Mouse (Mus musculus): ENCODE measurements around the gene Fnip1. TPM values are rescaled to one million over a fixed set of nuclear protein-coding genes. Genes with fewer than 3 reads are reported as not detected.
A peak's percentile ranks its signal among the peaks of the same experiment; 100 is the strongest.
"Not testable (repeated sequence)": the region's sequence is repeated elsewhere in the genome, so short reads cannot be mapped to it uniquely, and the experiment has no call there.

Fnip1 gene
- total RNA-seq (2021) = 10 to 100 TPM; 30.5 to 34.7 TPM

DNA sequence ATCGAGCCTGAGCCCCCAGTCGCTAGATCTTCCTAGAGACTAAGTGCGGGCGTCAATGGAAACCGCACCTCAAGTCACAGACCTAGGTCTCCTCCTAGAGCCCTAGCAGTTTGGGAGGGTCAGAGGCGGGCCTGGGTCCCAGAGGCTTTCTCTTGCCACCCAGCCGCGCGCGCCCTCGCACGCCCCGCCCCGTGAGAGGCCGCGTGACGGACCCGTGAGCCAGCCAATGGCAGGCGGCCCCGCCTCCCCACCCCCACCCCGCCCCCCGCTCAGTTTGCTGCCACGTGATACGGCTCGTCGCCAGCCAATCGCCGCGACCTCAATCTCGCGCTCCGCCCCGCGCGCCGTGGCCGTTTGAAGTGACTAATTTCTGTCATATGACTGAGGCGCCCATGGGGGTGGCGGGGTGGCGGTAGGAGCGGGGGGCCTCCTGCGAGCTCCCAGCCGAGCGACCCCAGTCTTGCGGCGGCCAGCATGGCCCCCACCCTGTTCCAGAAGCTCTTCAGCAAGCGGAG lies at the start of gene Fnip1:
Gene Fnip1 (plus strand): TSS at position 377 of the 515 bp plus-strand sequence.
- intact Hi-C loops (cut with DNase I) = loop anchor here (2.0 to 10.0 kb wide), 2 partner anchors 85 to 333 kb away; partner anchors contain the start of genes P4ha2 and Rapgef6

DNA sequence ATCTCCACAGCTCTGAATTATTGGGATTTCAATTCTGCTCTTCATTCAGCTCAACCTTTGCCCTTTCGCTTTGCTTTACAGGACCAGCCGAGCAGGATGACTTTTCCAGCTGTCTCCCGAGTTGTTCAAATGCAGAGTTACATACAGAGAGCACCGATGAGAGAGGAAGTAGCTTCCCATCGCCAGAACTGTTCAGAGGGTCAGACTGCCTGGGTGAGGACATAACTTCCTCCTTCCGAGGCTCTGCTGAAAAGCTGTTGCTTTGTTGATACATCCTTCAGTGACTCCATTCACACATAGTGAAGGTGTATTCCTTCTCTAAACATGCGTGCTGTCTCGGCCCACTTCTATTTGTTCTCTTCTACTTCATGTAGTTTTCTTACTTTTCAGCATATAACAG lies 47.6 kb upstream of the Fnip1 start:
- intact Hi-C loops (cut with DNase I) = no loop called here
- peak in 1 of 2 experiments; percentile 2 for DNase-seq

More for the DNA sequence above, at the start of gene Fnip1:
- DNase-seq = peak; percentile 96

DNA sequence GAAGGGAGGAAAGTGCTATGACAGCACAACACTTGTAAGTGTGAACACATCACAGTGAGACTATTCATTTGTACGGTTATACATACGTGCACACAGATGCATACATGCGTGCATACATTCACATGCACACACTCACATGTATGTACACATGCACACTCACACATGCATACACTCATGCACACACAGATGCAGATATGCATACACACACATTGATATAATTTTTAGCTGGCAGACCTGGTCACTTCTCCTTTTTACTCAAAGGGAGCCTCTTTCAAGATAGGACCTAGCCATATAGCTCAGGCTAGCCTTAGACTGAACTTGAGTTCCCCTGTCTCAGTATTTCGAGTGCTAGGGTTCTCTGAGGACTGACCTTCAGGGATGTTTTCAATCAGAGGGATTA lies 46.7 kb upstream of the Fnip1 start:
- intact Hi-C loops (cut with DNase I) = no loop called here
- no peak for DNase-seq

DNA sequence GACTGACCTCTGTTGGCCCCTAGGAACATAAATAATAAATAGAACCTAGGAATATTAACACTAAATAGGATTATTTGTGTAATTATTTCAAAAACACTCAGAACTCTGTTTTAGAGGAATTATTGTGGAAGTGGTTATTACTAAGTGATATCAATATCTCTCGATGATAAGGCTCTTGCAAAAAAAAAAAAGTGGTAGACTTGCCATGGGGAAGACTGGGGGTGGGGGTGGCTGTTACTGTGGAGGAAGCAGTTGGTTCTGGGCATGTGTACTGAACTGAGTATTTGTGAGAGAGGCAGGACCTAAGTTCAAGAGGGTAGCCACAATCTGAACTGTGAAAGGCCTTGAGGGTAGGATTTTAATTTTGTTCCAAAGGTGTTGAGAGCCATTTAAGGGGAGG lies 41.3 kb upstream of the Fnip1 start:
- intact Hi-C loops (cut with DNase I) = no loop called here
- DNase-seq = no peak

DNA sequence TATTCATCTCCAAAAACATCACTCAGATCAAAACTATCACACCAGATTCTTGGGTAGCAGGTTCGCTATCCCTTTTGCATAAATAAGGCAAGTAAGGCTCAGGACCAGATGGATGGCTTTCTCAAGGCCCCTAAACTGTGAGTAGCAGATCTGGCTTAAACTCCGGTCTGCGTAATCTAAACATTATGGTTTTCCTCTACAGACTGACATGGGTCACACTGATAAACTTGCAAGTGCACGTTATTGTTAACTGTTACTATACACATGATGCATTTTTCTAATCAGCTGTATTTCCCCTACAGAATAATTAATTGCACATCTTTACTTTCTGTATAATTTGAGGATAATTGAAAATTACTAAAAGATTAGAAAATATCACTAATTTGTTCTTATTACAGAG lies 39.9 kb upstream of the Fnip1 start:
- DNase-seq = no peak
- intact Hi-C loops (cut with DNase I) = no loop called here

DNA sequence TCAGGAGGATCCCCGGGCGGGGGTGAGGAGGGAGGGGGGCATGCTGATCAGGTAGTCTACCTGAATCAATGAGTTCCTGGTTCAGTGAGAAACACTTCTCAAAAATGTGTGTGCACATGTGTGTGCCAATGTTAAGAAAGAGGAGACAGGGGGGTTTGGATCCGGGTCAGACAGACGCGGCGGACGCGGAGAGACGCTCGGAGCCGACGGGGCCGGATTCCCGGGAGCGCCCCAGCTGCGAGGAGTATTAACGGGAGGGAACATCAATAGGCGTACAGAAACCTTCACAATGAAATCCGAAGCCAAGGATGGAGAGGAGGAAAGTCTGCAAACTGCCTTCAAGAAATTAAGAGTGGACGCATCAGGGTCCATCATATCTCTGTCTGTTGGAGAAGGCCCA lies 37.2 kb upstream of the Fnip1 start:
- DNase-seq; intact Hi-C loops (cut with DNase I): not testable (repeated sequence)

DNA sequence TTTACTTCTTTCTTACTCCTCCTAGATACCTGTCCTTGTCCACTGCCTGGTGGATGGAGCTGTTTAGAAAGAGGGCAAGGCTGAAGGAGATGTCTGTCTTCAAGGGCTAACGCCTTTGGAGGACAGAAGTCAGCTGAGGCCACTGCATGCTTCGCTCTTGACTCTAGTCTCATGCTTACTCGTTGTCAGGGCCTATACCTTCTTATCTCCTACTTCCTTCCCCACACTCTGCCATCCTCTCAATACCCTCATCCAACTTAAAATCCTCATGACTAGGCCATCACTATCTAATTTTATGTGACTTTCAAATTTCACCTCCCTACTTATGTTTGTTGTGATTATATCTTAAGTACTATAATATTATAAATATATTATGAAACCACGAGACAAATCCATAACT lies 33.1 kb upstream of the Fnip1 start:
- no peak for DNase-seq
- intact Hi-C loops (cut with DNase I) = no loop called here

DNA sequence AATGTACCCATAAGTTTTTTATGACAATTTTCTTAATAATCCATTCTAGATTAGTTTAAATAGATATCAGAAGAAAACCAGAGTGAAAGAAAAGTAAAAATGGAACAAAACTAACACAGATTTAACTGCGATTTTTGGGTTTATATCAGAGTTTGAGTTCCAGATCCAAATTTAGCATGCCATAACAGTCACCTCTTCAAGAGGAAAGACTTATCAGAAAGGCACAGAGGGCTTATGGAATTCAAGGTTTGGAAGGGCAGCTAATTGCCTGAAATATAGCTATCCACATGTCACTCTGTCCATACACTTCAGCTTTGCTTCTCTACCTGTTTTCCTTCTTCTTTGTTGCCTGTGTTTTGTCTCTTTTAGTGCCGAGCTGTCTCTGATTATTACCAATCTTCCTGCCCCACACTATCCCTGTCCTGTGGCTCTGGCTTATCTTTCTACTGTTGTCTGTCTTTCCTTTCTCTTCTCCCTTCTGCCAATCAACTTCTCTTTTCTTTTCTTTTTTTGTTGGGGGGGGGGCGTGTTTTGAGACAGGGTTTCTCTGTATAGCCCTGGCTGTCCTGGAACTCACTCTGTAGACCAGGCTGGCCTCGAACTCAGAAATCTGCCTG lies 31.0 kb upstream of the Fnip1 start:
- intact Hi-C loops (cut with DNase I) = no loop called here

DNA sequence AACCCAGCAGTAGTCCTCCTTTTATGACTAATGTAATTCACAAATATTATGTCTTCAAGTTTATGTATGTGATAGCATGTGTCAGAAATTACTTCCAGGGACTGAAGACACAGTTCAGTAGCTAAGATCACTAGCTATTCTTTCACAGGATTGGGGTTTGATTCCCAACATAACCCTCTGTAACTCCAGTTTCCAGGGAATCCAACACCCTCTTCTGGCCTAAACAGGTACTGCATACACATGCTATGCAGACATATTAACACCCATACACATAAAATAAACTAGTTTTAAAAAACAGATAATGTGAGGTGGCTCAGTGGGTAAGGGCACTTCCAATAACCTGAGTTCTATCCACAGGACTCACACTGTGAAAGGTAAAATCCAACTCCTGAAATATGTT lies 27.4 kb upstream of the Fnip1 start:
- intact Hi-C loops (cut with DNase I) = no loop called here
- DNase-seq = no peak

More for the DNA sequence above, 31.0 kb upstream of the Fnip1 start:
- DNase-seq = no peak

DNA sequence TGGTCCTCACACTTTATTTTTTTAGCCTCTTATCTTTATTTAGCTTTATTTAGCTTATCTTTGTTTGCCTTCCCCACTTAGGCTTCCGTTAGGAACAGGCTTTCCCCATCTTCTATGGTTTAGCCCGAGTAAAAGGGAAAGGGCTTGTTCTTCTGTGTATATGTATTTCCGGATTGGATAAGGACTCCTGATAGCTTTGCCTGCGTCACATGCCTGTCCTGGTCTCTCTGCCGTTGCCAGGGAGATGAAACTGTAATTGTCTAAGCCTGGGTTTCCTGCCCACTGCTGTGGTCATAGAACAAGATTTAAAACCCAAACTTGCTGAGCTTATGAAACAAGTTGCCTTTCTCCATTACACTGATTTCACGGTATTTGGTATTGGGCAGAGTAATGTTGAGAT lies 25.0 kb upstream of the Fnip1 start:
- DNase-seq = peak; percentile 22 to 28
- intact Hi-C loops (cut with DNase I) = no loop called here

DNA sequence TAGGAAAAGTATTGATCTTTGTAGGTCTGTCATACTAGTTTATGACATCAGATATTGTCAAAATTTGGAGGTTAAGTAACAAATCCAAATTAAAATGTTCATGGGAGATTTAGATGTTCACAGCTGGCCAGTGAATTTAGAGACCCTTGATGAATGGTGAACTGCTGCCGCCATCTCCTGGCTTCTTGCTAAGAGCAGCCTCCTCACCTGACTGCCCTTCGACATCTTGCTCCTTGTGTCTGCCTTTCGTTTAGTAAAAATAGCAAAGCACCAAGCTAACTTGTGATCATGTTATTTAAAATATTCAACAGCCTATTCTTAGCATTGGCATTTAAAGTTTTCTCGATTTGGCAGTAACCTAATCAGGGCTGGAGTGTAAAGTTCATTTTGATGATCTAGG lies 15.0 kb upstream of the Fnip1 start:
- DNase-seq = peak; percentile 30 to 37
- intact Hi-C loops (cut with DNase I) = loop anchor here (2.0 to 5.0 kb wide), 2 partner anchors 66 to 116 kb away; no protein-coding TSS in a partner anchor

DNA sequence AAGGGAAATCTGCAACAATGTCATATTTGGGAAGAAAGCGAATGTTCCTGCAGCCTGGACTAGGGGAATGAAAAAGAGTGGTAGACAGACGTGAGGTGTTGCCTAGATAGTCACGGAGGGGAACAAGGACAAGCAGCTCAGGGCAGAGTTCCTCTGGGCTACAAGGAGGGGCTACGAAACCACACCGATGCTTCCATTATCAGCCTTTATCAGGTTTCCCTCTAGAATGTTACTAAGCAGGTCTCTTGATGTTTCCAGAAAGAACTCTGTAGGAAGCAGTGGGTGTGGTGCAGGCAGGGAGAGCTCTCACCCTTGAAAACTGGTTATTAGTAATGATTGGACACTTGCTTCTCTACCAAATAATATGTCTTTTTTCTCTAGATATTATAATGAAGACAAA lies 11.7 kb upstream of the Fnip1 start:
- intact Hi-C loops (cut with DNase I) = no loop called here

DNA sequence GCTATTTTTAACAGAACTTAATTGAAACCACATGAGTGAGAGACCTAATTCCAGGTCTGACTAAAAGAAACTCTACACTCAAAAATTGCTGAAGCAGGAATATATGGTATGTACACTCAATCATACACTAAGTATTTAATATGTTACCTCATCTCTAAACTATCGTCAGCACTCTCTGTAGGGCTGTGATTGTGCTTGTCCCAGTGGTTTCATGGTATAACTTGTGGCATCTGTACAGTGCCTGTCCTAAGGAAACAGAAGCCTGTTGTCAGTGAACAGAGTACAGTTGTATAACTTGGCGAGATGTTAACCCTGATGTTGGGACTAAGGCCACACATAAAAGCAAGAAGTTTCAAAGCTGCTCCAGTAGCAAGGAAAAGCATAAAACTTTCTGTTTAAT lies 10.9 kb upstream of the Fnip1 start:
- intact Hi-C loops (cut with DNase I) = no loop called here
- no peak for DNase-seq

More for the DNA sequence above, 11.7 kb upstream of the Fnip1 start:
- no peak for DNase-seq

DNA sequence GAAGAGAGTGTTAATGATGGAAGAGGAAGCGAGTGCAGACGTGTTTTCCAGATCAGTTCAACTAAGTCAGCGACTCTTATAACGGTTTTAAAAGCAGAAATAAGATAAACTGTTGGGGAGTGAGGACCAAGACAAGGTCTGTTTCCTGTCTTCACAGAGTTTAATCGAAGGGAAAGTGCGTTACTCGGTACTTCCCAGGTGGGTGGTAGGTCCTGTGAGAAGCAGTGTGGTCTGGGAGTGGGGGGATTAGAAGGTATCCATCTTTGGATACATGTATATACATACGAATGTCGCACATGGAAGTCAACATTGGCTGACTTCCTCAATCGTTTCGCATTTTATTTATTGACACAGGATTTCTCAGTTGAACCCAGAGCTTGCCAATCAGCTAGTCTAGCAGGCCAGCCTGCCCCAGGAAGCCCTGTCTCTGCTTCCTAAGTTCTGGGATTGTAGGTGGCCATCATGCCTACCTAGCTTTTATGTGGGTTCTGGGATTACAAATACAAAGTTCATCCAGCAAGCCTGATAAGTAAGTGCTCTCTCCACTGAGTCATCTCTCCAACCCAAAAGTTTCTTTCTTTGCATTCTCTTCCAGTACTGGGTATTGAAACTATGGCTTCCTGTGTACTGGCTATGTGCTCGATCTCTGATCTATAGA lies 10.2 kb upstream of the Fnip1 start:
- intact Hi-C loops (cut with DNase I) = no loop called here
- no peak for DNase-seq

DNA sequence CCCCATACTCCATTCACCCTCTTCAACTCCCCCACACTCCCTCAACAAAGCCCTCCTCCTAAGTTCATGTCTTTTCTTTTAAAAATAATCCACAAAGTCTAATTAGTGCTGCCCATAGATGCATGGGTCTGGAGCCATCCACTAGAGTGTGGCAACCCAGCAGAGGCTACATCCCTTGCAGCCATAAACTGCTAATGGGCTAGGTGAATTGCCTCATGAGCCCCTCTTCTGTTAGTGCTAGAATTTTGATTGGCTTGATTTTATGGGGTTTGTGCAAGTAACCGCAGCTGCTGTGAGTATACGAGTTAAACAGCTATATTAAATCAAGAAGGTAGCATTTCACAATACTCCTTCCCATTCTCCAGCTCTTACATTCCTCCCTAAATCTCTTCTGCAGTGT lies 8.8 kb upstream of the Fnip1 start:
- intact Hi-C loops (cut with DNase I) = no loop called here

DNA sequence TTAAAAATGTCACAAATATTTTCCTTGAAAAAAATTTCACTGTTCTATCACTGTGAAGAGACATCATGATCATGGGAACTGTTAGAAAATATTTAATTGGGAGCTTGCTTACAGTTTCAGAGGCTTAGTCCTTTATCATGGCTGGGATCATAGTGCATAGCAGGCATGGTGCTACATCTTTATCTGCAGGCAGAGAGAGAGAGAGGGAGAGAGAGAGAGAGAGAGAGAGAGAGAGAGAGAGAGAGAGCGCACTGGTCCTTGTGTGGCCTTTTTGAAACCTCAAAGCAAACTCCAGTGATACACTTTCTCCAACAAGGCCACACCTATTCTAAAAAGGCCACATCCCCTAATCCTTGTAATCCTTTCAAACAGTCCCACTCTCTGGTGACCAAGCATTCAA lies 2.2 kb upstream of the Fnip1 start:
- DNase-seq = no peak
- intact Hi-C loops (cut with DNase I) = loop anchor here (2.0 to 10.0 kb wide), 2 partner anchors 87 to 331 kb away; partner anchors contain the start of genes P4ha2 and Rapgef6

More for the DNA sequence above, 8.8 kb upstream of the Fnip1 start:
- DNase-seq = no peak

DNA sequence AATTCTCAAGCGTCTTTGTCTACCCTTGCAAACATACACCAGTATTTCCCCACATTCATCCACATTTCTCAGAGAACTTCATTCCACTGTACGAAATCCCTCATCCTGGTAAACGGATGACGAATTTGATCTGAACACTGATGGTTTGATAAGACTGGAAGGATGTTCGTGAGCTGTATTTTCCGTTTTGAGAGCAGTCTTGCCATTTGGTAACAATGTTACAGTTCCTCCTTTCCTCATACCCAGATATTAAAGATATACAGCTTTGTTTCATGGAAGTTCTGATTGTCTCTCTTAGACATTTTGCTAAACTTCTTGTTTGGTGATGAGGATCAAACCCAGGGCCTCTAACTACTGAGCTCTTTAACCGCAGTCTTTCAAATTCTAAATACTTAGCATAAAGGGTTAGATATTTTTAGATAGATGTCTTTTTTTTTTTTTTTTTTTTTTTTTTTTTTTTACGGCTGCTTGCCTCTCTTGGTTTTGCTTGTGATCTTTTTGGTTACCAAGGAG lies 633 bp upstream of the Fnip1 start:
- intact Hi-C loops (cut with DNase I) = loop anchor here (2.0 to 10.0 kb wide), 2 partner anchors 85 to 333 kb away; partner anchors contain the start of genes P4ha2 and Rapgef6
- DNase-seq = peak in 1 of 2 experiments; percentile 8

DNA sequence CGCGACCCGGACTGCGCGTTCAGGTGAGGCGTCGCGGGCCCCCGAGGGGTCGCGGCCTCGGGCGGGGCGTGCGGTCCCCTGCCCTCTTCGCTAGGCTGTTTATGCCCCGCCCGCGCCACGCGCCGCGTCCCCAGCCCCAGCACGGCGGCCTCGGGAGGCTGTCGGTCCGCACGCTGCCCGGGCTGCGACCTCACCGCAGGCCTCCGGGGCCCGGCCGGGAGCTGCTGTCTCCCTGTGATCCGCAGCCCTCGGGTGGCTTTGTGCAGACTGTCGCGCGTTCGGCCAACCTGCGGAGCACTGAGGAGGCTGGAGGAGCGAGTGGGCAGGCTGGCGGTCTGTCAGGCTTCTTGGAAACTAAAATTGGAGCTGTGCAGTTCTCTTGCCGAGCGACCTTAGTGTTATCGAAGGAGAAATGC lies 375 bp downstream of the Fnip1 start:
- intact Hi-C loops (cut with DNase I) = loop anchor here (10.0 kb wide), 1 partner anchor 334 kb away; the partner anchor contains the start of gene P4ha2
- peak; percentile 69 to 72 for DNase-seq

DNA sequence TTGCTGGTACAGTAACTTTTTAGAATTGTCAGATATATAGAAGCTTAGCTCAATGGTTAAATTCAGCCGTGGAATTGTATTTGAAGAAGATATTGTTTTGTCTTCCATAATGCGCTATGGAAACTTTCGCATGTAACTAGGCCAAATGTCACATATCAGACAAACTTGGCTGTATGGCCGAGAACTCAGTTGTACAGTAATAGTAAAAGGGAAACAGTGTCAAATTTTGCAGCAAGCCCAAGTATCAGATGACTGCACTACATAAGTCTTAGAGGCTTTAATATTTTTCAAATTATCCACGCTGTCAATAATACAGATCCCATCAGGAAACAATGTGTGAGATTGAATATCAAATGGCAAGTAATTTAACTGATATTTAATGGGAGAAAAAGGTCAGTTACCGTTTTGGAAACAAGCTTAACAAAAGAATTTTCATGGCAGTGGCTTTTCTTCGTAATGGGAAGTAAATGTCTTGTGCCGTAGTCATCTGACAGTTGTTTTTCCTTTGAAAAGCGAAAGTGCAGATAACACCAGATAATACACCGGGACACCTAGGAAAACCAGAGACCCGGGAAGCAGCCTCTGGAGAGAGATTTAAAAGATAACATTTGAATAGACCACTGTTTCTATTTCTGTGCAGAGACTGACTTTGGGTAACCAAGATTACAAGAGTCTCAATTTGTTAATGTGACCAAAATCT lies 1.1 kb downstream of the Fnip1 start:
- intact Hi-C loops (cut with DNase I) = loop anchor here (10.0 kb wide), 1 partner anchor 334 kb away; the partner anchor contains the start of gene P4ha2
- DNase-seq = no peak

DNA sequence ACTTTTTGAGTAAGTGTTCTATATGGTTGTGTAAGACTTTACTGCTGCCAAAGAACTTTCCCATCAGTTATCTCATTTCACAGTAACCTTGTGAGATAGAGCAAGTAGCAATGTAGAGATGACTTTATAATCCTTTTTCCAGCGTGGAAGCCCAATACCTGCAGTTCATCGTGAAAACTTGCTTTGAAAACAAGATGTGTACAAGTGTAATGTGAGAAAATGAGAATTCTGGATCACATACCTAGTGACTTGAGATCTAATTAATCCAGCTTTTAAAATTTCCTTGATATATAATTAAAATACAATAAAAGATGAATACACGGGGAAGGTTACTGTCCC lies 1.7 kb downstream of the Fnip1 start:
- no peak for DNase-seq
- intact Hi-C loops (cut with DNase I) = loop anchor here (10.0 kb wide), 1 partner anchor 335 kb away; the partner anchor contains the start of gene P4ha2

DNA sequence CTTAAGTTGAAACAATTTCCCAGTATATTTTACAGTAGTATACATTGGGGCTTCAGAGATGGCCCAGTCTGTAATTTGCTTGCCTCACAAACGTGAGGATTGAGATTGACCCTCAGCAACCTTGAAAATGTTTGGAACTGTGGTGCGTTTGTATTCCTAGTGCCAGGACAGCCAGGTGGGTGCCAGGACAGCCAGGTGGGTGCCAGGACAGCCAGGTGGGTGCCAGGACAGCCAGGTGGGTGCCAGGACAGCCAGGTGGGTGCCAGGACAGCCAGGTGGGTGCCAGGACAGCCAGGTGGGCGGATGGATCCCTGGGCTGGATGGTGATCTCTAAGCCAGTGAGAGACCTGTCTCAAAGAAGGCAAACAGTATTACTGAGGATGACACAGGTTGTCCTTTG lies 12.8 kb downstream of the Fnip1 start:
- DNase-seq; intact Hi-C loops (cut with DNase I): not testable (repeated sequence)

All from heart, postnatal 10 days (tissue).